Mouse (Mus musculus) thymus, postnatal 4 days (tissue): ENCODE measurements around the gene Pnck.

Experiments used
- DNase-seq: peaks from one replicate; pipeline ENCODE4 v3.0.0; 2021

The Pnck gene

DNA sequence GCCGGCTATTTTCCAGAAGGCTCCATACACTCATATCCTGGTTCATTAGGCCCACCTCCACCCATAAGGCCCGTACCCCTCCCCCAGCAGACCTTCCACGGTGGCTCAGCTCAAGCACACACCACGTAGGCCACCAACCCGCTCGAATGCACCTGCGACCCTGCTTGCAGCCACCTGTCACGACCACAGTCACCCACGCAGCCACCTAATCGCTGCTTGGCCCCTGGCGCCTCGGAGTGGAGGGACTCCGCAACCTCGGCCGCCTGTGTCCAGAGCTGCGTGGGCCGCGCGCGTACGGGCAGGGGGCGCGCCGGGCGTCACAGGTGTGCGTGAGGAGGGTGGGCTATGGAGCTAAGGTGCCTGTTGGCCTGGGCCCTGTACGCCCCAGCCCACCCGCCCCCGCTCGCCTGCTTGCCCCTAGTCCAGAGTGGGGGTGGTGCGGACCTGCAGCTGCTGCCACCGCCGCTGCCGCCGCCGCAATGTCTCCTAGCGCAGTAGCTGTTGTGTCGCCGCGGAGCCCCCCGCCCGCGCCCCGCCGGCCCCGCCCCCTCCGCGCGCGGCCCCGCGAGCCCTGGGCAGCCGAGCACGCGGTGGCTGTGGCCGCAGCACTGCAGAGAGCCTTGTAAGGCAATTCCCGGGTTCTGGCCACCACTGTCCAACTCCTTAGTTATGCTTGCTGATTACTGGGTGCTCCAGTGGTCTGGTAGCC lies at the start of gene Pnck:
TSS of gene Pnck (minus strand) at position 543 of the 709 bp plus-strand sequence.
- peak; percentile 49 for DNase-seq

DNA sequence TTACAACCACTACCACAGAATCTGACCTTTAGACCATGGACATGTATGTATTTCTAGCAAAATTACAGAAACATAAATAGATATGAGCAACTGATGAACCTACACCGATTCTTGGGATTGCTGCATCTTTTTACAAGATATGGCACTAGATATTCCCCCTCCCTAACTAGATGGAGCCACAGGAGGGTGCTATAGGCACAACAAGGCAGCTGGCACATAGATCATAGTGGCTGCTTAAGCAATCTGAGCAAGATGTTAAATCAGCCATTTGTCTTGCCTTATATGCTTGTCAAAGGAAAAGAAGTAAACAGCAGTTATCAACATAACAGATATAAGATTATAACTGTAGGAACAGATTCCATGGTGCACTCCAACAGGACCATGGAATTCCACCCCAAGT lies 40.6 kb upstream of the Pnck start:
- peak; percentile 32 for DNase-seq

DNA sequence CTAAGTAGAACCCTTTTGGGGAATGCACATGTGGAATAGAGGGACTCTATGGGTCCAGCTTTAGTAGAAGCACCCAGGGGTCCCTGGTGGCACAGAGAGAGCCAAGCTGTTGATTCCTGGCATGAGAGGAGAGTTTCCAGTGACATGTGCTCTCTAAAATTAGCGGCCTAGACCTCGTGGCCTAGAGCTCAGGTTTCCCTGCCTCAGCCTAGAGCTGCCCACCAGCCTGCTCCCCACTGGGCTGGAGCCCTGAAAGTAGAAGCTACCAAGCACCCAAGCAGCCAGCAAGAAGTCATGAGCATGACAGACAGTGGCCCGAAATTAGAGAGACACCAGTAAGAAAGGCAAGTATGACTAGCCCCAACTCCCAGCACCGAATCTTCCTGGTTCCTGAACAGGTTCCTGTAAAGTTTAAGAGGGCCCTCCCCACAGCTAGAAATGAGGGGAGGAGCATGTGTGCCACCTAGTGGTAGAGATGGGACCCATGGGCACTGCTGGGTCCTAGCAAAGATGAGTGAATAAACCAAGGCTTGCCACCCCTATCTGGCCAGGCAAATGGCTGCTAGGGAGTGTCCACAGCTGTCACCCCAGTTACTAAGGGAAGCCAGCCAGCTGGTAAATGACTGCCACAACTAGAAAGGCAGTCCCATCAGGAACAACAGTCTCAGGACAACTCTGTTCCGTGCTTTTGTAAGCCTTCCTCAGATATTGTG lies 31.2 kb upstream of the Pnck start:
- peak; percentile 67 for DNase-seq

GRCm38 (mm10) chrX:73685629-73686028 lies 25.7 kb upstream of the Pnck start:
- no peak for DNase-seq

DNA sequence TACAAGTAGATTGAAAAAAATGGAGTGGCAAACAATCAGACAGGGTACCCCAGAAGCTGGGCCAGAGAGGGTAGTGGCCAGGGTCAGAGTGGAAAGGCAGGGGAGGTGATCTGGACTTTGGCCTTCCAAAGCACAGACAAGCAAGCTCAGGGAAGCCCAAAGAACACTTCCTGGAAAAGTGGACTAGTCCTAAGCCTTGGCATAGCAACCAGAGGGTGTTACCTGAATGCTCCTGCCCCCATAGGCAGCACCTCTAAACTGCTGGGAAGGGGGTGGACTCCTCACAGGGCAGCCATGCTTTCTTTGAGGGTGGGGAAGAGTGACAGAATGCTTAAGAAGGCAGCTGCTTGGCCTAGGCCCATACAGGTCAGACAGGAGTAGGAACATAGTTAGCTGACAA lies 25.1 kb upstream of the Pnck start:
- no peak for DNase-seq

DNA sequence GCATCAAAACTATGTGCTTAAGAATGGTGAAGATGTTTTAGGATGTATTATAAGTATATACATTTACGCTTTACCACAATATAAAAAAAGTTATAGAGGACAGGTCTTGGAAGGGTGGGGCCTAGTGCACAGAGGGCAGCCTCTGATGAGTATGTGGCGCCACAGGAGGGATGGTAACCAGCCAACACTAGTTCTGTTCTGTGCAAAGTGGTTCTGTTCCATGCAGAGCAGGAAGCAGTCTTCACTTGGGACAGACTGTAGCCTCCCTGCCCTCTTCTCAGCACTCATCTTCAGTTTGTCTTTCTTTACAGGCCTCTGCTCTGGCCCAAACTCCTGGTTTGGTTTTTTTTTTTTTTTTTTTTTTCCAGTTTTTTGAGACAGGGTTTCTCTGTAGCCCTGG lies 24.2 kb upstream of the Pnck start:
- DNase-seq = no peak

GRCm38 (mm10) chrX:73676668-73677067 lies 16.8 kb upstream of the Pnck start:
- no peak for DNase-seq

DNA sequence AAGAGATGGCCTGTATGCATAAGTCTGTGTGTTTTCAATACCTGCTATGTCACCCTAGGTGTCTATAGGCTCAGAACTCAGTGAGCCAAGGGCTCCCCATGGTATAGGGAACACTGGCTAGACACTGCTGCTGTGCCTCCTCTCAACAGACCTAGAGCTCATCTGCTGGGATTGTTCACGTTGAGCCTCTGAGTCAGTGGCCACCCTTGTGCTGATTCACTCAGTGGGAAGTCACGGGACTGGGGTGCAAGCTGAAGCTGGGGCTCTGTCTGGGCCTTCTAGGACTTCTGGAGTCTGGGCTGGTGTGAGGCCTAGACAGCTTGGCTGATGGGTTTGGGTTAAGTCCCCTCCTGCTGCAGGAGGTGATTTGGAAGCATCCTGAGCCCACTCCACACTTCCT lies 15.3 kb upstream of the Pnck start:
- DNase-seq = no peak

DNA sequence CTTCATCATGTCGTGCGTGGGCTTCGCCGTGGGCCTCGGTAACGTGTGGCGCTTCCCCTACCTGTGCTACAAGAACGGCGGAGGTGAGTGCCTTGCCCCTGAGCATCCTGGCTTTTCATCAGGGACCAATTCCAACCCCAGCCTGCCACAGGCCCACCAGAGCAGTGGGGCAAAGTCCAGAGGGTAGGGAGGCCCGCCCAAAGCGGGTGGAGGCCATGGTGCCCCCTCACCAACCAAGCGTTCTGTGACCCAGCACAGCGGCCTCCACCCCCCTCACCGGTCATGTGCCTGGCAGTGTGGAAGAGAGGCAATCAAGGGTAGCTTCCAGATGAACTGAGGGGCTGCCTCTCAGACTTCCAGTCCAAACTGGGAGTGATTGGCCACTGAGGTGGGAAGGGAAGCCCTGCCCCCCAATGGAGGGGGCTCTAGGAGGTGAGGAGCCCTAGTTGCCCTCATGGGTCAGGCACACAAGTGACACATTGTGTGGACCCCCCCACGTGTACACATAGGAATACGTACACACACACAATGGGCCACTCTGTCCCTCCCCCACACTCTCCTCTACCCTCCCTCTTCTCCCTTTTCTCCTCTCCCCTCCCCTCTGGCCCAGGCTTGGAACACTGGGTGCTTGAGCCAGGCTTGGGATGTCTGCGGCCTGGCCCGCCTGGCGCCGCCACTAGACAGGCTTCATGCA lies 14.2 kb upstream of the Pnck start:
- DNase-seq = no peak

DNA sequence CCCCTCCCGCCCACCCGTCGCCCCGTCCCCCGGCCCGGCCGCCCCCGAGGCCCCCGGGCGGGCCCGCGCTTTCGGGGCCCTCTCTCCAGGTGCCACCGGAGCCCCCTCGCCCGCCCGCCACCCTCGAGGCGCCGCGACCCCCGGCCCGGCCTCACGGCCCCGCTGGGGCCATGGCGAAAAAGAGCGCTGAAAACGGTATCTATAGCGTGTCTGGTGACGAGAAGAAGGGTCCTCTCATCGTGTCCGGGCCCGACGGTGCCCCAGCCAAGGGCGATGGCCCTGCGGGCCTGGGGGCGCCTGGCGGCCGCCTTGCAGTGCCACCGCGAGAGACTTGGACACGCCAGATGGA lies 13.7 kb upstream of the Pnck start:
- no peak for DNase-seq

- DNase-seq = peak; percentile 62
Observed at GRCm38 (mm10) chrX:73672879-73673618, 13.1 kb upstream of the Pnck start, which contains the start of gene Slc6a8. Gene Slc6a8 (plus strand): TSS chrX:73673150.

GRCm38 (mm10) chrX:73672031-73672431 lies 12.1 kb upstream of the Pnck start:
- peak; percentile 80 for DNase-seq

DNA sequence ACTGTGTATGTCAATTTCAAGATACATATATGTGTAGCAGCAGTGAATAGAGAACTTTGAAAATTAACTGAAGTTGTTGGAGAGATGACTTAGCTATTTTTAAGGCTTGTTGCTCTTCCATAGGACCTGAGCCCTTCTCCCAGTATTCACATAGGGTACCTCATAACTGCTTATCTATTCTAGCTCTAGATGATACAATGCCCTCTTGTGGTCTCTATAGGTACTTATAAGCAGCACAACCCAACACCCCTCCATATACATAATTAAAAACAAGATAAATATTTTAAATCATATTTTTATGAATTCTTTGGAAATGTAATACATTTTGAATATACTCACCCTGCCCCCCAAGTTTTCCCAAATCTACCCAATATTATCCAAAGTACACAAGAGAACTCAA lies 3.2 kb upstream of the Pnck start:
- no peak for DNase-seq

- no peak for DNase-seq
Observed at GRCm38 (mm10) chrX:73660284-73660665, 358 bp upstream of the Pnck start.

DNA sequence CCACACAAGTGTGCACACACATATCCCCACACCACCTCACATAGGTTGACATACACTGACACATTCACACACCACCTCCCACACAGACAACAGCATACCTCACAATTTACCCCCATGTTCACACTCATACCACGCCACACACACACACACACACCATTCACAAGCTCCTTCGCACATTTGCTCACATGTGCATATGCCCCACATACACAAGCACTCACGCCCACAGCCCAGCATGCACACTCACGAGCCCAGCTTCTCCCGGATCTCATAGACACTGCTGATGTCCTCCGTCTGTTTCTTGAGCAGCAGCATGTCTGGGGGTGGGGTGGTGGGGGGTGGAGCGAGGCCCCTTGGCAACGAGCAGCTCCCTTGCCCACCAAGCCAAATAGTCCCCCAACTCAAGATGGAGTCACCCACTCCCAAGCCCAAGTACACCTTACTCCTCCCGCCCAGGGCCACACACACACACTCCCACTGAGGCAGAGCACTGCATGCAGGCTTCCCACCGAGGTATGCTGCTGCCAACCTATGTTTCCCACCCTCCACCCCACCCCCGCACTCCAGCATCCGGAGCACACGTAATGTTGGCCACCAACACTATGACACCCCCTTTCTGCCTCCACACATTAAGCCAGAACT lies 862 bp downstream of the Pnck start:
- no peak for DNase-seq

DNA sequence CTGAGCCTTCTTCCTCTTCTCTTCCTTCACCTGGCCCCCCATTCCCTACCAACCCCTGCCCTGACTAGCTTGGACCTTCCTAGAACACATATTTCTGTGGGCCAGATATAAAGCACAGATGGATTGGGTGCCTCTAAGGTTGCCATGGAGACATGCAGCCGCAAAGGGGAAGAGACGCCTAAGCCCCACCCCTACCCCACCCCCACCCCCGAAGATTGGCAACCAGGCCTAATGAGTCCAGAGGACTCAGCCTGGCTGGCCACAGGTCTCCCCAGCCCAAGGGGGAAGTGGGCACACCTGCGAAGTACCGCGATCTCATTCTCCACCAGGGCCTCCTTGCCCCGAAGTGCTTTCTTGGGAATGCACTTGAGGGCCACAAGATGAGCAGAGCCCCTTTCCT lies 1.5 kb downstream of the Pnck start:
- DNase-seq = no peak

GRCm38 (mm10) chrX:73655529-73655928 lies 4.4 kb downstream of the Pnck start:
- DNase-seq = peak; percentile 67

- peak; percentile 83 for DNase-seq
Observed at GRCm38 (mm10) chrX:73654177-73654576, 5.7 kb downstream of the Pnck start.

DNA sequence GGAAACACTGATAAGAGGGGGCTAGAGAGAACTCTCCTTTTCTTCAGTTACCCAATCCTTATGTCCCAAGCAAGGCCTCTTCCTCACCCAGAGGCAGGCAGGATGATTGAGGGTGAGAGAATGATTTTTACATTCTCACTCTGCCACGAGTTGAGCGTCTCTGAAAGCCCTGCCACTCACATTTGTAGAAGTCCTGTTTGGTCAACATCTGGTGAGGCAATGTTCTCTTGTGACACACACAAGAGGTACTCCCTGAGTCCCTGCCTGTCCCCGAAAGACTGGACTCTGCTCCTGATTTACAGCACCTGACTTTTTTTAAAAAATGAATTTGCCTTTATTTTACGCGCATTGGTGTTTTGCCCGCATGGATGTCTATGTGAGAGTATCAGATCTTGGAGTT lies 6.5 kb downstream of the Pnck start:
- no peak for DNase-seq

DNA sequence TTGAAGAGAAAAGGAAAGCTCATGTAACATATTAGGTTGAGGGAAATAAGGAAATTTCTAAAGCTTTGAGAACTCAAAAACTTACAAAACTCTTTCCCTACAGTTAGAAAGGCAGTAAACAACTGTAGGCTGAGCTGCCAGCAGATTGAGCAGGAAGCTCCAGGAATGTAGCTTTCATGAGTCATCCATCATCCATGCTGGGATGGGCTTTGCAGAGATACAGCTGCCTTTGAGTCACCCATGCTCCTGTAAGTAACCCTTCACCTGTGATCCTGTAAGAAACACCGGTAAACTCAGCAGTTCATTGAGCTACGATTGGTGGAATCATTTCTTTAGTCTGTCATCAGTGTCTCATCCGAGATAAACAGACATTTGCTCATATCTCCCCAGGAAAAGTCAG lies 9.0 kb downstream of the Pnck start:
- DNase-seq = no peak

DNA sequence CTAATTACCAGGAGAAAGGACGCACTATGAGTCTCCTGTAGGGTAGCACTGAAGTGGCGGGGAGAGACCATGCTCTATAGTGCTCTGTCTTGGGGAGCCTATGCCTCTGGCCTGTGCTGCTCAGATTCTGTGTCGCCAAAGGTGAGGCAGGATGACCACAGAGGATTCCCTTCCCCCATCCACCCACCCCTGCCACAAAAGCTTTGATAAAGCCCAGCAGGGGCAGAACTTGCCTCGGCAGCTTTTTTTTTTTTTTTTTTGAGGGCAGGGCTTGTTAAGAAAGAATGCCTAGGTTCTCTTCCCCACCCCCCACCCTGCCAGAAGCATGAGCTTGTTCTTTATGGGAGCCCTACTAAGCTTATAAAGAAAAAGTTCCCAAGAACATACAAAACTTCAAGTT lies 14.8 kb downstream of the Pnck start:
- no peak for DNase-seq

- peak; percentile 25 for DNase-seq
Observed at GRCm38 (mm10) chrX:73639901-73640469, 19.9 kb downstream of the Pnck start.
